Mouse (Mus musculus): ENCODE measurements around the gene 2310011J03Rik. TPM values are rescaled to one million over a fixed set of nuclear protein-coding genes. Genes with fewer than 3 reads are reported as not detected.
A peak's percentile ranks its signal among the peaks of the same experiment; 100 is the strongest.
"Not testable (repeated sequence)": the region's sequence is repeated elsewhere in the genome, so short reads cannot be mapped to it uniquely, and the experiment has no call there.

2310011J03Rik gene
- polyA plus RNA-seq, 1 experiment from 2014 or later: 43.4 TPM

GRCm38 (mm10) chr10:80345929-80346328 is 25.6 kb upstream of the 2310011J03Rik start:
- H3K27ac ChIP-seq (ENCODE audit: low read depth); H3K9ac ChIP-seq (ENCODE audit: low read length); H3K4me3 ChIP-seq (ENCODE audit: low read depth, low read length); H3K36me3 ChIP-seq (ENCODE audit: control insufficient read depth, insufficient read depth, low read length); ATAC-seq (replicated peaks; ENCODE audit: low FRiP score, low TSS enrichment, low read depth); H3K4me2 ChIP-seq (ENCODE audit: low read length); DNase-seq (ENCODE audit: low spot score); H3K9me3 ChIP-seq (ENCODE audit: control insufficient read depth, low read length): not testable (repeated sequence)
- peaks cover 93% of the 10 kb centered on the region for H3K27me3 ChIP-seq (replicated peaks; ENCODE audit: control insufficient read depth, insufficient read depth, low read length)
- 86% methylated on average over 5 of the region's 6 CpGs for WGBS
- peaks cover 45% of the 10 kb centered on the region for H3K4me1 ChIP-seq (replicated peaks; ENCODE audit: control insufficient read depth, insufficient read depth, low read length)

- ATAC-seq (replicated peaks; ENCODE audit: low FRiP score, low TSS enrichment, low read depth): no peak
- Histone ChIP-seq H3K27ac (ENCODE audit: low read depth) (no peak overlapping the region), H3K9me3 (ENCODE audit: control insufficient read depth, low read length) (no peaks in the 10 kb centered on the region), H3K4me3 (ENCODE audit: low read depth, low read length) (no peak overlapping the region), H3K27me3 (replicated peaks; ENCODE audit: control insufficient read depth, insufficient read depth, low read length) (peaks cover 95% of the 10 kb centered on the region), H3K36me3 (ENCODE audit: control insufficient read depth, insufficient read depth, low read length) (no peaks in the 10 kb centered on the region), H3K4me2 (ENCODE audit: low read length) (peak overlapping the region; percentile 24), H3K9ac (ENCODE audit: low read length) (no peak overlapping the region), H3K4me1 (replicated peaks; ENCODE audit: control insufficient read depth, insufficient read depth, low read length) (peaks cover 48% of the 10 kb centered on the region)
- WGBS: under 1% methylated on average over 16 of the region's 16 CpGs
- no peak for DNase-seq (ENCODE audit: low spot score)
Observed at GRCm38 (mm10) chr10:80345122-80345521, 24.8 kb upstream of the 2310011J03Rik start.

GRCm38 (mm10) chr10:80344131-80344661 is 23.9 kb upstream of the 2310011J03Rik start:
- Histone ChIP-seq H3K9ac (ENCODE audit: low read length) (no peak overlapping the region), H3K27me3 (replicated peaks; ENCODE audit: control insufficient read depth, insufficient read depth, low read length) (peaks cover 88% of the 10 kb centered on the region), H3K4me3 (ENCODE audit: low read depth, low read length) (no peak overlapping the region), H3K36me3 (ENCODE audit: control insufficient read depth, insufficient read depth, low read length) (no peaks in the 10 kb centered on the region), H3K27ac (ENCODE audit: low read depth) (no peak overlapping the region), H3K9me3 (ENCODE audit: control insufficient read depth, low read length) (no peaks in the 10 kb centered on the region), H3K4me2 (ENCODE audit: low read length) (no peak overlapping the region), H3K4me1 (replicated peaks; ENCODE audit: control insufficient read depth, insufficient read depth, low read length) (peaks cover 47% of the 10 kb centered on the region)
- WGBS: 35% methylated on average over 9 of the region's 9 CpGs
- DNase-seq (ENCODE audit: low spot score) (peak; percentile 62), ATAC-seq (replicated peaks; ENCODE audit: low FRiP score, low TSS enrichment, low read depth) (no peak)

GRCm38 (mm10) chr10:80343425-80343895 is 23.1 kb upstream of the 2310011J03Rik start:
- H3K9ac ChIP-seq (ENCODE audit: low read length): no peak overlapping the region
- H3K27ac ChIP-seq (ENCODE audit: low read depth): no peak overlapping the region
- no peaks in the 10 kb centered on the region for H3K9me3 ChIP-seq (ENCODE audit: control insufficient read depth, low read length)
- WGBS: 31% methylated on average over 12 of the region's 13 CpGs
- peak overlapping the region; percentile 57 for H3K4me2 ChIP-seq (ENCODE audit: low read length)
- peaks cover 42% of the 10 kb centered on the region for H3K4me1 ChIP-seq (replicated peaks; ENCODE audit: control insufficient read depth, insufficient read depth, low read length)
- 0 out of 2 replicates have a peak overlapping the region, but pooled peaks have one; percentile 30 for H3K4me3 ChIP-seq (ENCODE audit: low read depth, low read length)
- no peaks in the 10 kb centered on the region for H3K36me3 ChIP-seq (ENCODE audit: control insufficient read depth, insufficient read depth, low read length)
- ATAC-seq (replicated peaks; ENCODE audit: low FRiP score, low TSS enrichment, low read depth) (peak; percentile 9), DNase-seq (ENCODE audit: low spot score) (no peak)
- peaks cover 80% of the 10 kb centered on the region for H3K27me3 ChIP-seq (replicated peaks; ENCODE audit: control insufficient read depth, insufficient read depth, low read length)

GRCm38 (mm10) chr10:80342749-80343424 is 22.6 kb upstream of the 2310011J03Rik start:
- DNase-seq (ENCODE audit: low spot score) (peak; percentile 80), ATAC-seq (replicated peaks; ENCODE audit: low FRiP score, low TSS enrichment, low read depth) (peak; percentile 54)
- Histone ChIP-seq H3K36me3 (ENCODE audit: control insufficient read depth, insufficient read depth, low read length) (no peaks in the 10 kb centered on the region), H3K9ac (ENCODE audit: low read length) (no peak overlapping the region), H3K9me3 (ENCODE audit: control insufficient read depth, low read length) (no peaks in the 10 kb centered on the region), H3K27me3 (replicated peaks; ENCODE audit: control insufficient read depth, insufficient read depth, low read length) (peaks cover 75% of the 10 kb centered on the region), H3K4me3 (ENCODE audit: low read depth, low read length) (peak overlapping the region; percentile 30), H3K27ac (ENCODE audit: low read depth) (no peak overlapping the region), H3K4me1 (replicated peaks; ENCODE audit: control insufficient read depth, insufficient read depth, low read length) (peaks cover 37% of the 10 kb centered on the region), H3K4me2 (ENCODE audit: low read length) (peak overlapping the region; percentile 57)
- WGBS: under 1% methylated on average over 33 of the region's 33 CpGs

- H3K27me3 ChIP-seq (replicated peaks; ENCODE audit: control insufficient read depth, insufficient read depth, low read length): peaks cover 69% of the 10 kb centered on the region
- DNase-seq (ENCODE audit: low spot score): peak; percentile 55
- H3K4me2 ChIP-seq (ENCODE audit: low read length): peak overlapping the region; percentile 57
- H3K4me1 ChIP-seq (replicated peaks; ENCODE audit: control insufficient read depth, insufficient read depth, low read length): peaks cover 32% of the 10 kb centered on the region
- no peaks in the 10 kb centered on the region for H3K9me3 ChIP-seq (ENCODE audit: control insufficient read depth, low read length)
- H3K4me3 ChIP-seq (ENCODE audit: low read depth, low read length): peak overlapping the region; percentile 30
- H3K9ac ChIP-seq (ENCODE audit: low read length): no peak overlapping the region
- 3% methylated on average over 26 of the region's 26 CpGs for WGBS
- H3K36me3 ChIP-seq (ENCODE audit: control insufficient read depth, insufficient read depth, low read length): no peaks in the 10 kb centered on the region
- H3K27ac ChIP-seq (ENCODE audit: low read depth): no peak overlapping the region
- ATAC-seq (replicated peaks; ENCODE audit: low FRiP score, low TSS enrichment, low read depth): no peak
Observed at GRCm38 (mm10) chr10:80342305-80342748, 22.0 kb upstream of the 2310011J03Rik start.

- peak overlapping the region; percentile 30 for H3K4me3 ChIP-seq (ENCODE audit: low read depth, low read length)
- peaks cover 31% of the 10 kb centered on the region for H3K4me1 ChIP-seq (replicated peaks; ENCODE audit: control insufficient read depth, insufficient read depth, low read length)
- H3K9ac ChIP-seq (ENCODE audit: low read length): 0 out of 2 replicates have a peak overlapping the region, but pooled peaks have one; percentile 13
- H3K36me3 ChIP-seq (ENCODE audit: control insufficient read depth, insufficient read depth, low read length): no peaks in the 10 kb centered on the region
- H3K9me3 ChIP-seq (ENCODE audit: control insufficient read depth, low read length): no peaks in the 10 kb centered on the region
- DNase-seq (ENCODE audit: low spot score): peak; percentile 66
- peak overlapping the region; percentile 57 for H3K4me2 ChIP-seq (ENCODE audit: low read length)
- H3K27me3 ChIP-seq (replicated peaks; ENCODE audit: control insufficient read depth, insufficient read depth, low read length): peaks cover 64% of the 10 kb centered on the region
- no peak overlapping the region for H3K27ac ChIP-seq (ENCODE audit: low read depth)
- ATAC-seq (replicated peaks; ENCODE audit: low FRiP score, low TSS enrichment, low read depth): no peak
- 5% methylated on average over 44 of the region's 47 CpGs for WGBS
Observed at GRCm38 (mm10) chr10:80341491-80342304, 21.4 kb upstream of the 2310011J03Rik start.

GRCm38 (mm10) chr10:80341026-80341425 is 20.7 kb upstream of the 2310011J03Rik start:
- H3K9me3 ChIP-seq (ENCODE audit: control insufficient read depth, low read length): no peaks in the 10 kb centered on the region

More at GRCm38 (mm10) chr10:80341026-80341425, 20.7 kb upstream of the 2310011J03Rik start:
- no peak overlapping the region for H3K27ac ChIP-seq (ENCODE audit: low read depth)
- peak; percentile 58 for DNase-seq (ENCODE audit: low spot score)
- no peak overlapping the region for H3K4me3 ChIP-seq (ENCODE audit: low read depth, low read length)
- peaks cover 59% of the 10 kb centered on the region for H3K27me3 ChIP-seq (replicated peaks; ENCODE audit: control insufficient read depth, insufficient read depth, low read length)
- H3K4me2 ChIP-seq (ENCODE audit: low read length): no peak overlapping the region
- H3K9ac ChIP-seq (ENCODE audit: low read length): no peak overlapping the region
- no peaks in the 10 kb centered on the region for H3K36me3 ChIP-seq (ENCODE audit: control insufficient read depth, insufficient read depth, low read length)
- no peak for ATAC-seq (replicated peaks; ENCODE audit: low FRiP score, low TSS enrichment, low read depth)
- WGBS: 21% methylated on average over 21 of the region's 21 CpGs
- H3K4me1 ChIP-seq (replicated peaks; ENCODE audit: control insufficient read depth, insufficient read depth, low read length): peaks cover 31% of the 10 kb centered on the region
